Mouse (Mus musculus): ENCODE data around the gene Zbtb25. TPM values are rescaled to one million over a fixed set of nuclear protein-coding genes. Genes with fewer than 3 reads are reported as not detected.

The Zbtb25 gene
- polyA plus RNA-seq, 1 experiment from 2014 or later: 22.4 TPM

- no peak overlapping the region for H3K4me3 ChIP-seq
- peaks cover 28% of the 10 kb centered on the region for H3K36me3 ChIP-seq
- 88% methylated on average over 9 of the region's 9 CpGs for WGBS
- H3K9ac ChIP-seq: no peak overlapping the region
- no peak overlapping the region for H3K27ac ChIP-seq
- peaks cover 15% of the 10 kb centered on the region; the same call in 1 of the 2 replicates for H3K4me1 ChIP-seq
- ATAC-seq (ENCODE audit: insufficient number of reproducible peaks, insufficient read depth, low FRiP score, low TSS enrichment): no peak
- H3K4me2 ChIP-seq (replicated peaks): no peak overlapping the region
- no peaks in the 10 kb centered on the region for H3K9me3 ChIP-seq
- no peaks in the 10 kb centered on the region for H3K27me3 ChIP-seq
These were observed 62.4 kb downstream of the Zbtb25 start for GRCm38 (mm10) chr12:76306852-76307561.

GRCm38 (mm10) chr12:76305107-76305506 lies 64.3 kb downstream of the Zbtb25 start:
- Histone ChIP-seq H3K4me3 (no peak overlapping the region), H3K9ac (no peak overlapping the region), H3K9me3 (no peaks in the 10 kb centered on the region), H3K4me2 (replicated peaks) (no peak overlapping the region), H3K4me1 (peaks cover 15% of the 10 kb centered on the region; the same call in 1 of the 2 replicates), H3K27me3 (no peaks in the 10 kb centered on the region), H3K27ac (no peak overlapping the region), H3K36me3 (peaks cover 15% of the 10 kb centered on the region; the same call in 1 of the 2 replicates)
- WGBS: 88% methylated on average over 8 of the region's 8 CpGs
- ATAC-seq (ENCODE audit: insufficient number of reproducible peaks, insufficient read depth, low FRiP score, low TSS enrichment): no peak

GRCm38 (mm10) chr12:76304199-76304598 lies 65.2 kb downstream of the Zbtb25 start:
- Histone ChIP-seq H3K36me3 (peaks cover 17% of the 10 kb centered on the region; the same call in 1 of the 2 replicates), H3K9ac (no peak overlapping the region), H3K27me3 (no peaks in the 10 kb centered on the region), H3K4me1 (peaks cover 15% of the 10 kb centered on the region; the same call in 1 of the 2 replicates), H3K27ac (no peak overlapping the region), H3K4me3 (no peak overlapping the region), H3K4me2 (replicated peaks) (no peak overlapping the region), H3K9me3 (no peaks in the 10 kb centered on the region)
- WGBS: 73% methylated on average over 4 of the region's 4 CpGs
- no peak for ATAC-seq (ENCODE audit: insufficient number of reproducible peaks, insufficient read depth, low FRiP score, low TSS enrichment)

GRCm38 (mm10) chr12:76303474-76303873 lies 65.9 kb downstream of the Zbtb25 start:
- H3K4me1 ChIP-seq: peaks cover 15% of the 10 kb centered on the region; the same call in 1 of the 2 replicates
- ATAC-seq (ENCODE audit: insufficient number of reproducible peaks, insufficient read depth, low FRiP score, low TSS enrichment): no peak
- peaks cover 25% of the 10 kb centered on the region for H3K36me3 ChIP-seq
- no peaks in the 10 kb centered on the region for H3K9me3 ChIP-seq
- no peaks in the 10 kb centered on the region for H3K27me3 ChIP-seq
- H3K4me2 ChIP-seq (replicated peaks): no peak overlapping the region
- H3K4me3 ChIP-seq: no peak overlapping the region
- 93% methylated on average over 11 of the region's 11 CpGs for WGBS
- H3K9ac ChIP-seq: no peak overlapping the region
- H3K27ac ChIP-seq: no peak overlapping the region

GRCm38 (mm10) chr12:76300367-76300766 lies 69.0 kb downstream of the Zbtb25 start:
- Histone ChIP-seq H3K27ac (no peak overlapping the region), H3K27me3 (no peaks in the 10 kb centered on the region), H3K4me2 (replicated peaks) (no peak overlapping the region), H3K9ac (no peak overlapping the region), H3K36me3 (peaks cover 37% of the 10 kb centered on the region), H3K4me1 (no peaks in the 10 kb centered on the region), H3K4me3 (no peak overlapping the region), H3K9me3 (no peaks in the 10 kb centered on the region)
- ATAC-seq (ENCODE audit: insufficient number of reproducible peaks, insufficient read depth, low FRiP score, low TSS enrichment): no peak
- WGBS: 95% methylated on average over 10 of the region's 10 CpGs

GRCm38 (mm10) chr12:76299361-76299906 lies 70.0 kb downstream of the Zbtb25 start:
- Histone ChIP-seq H3K27ac (no peak overlapping the region), H3K36me3 (peaks cover 41% of the 10 kb centered on the region), H3K9me3 (no peaks in the 10 kb centered on the region), H3K9ac (no peak overlapping the region), H3K27me3 (no peaks in the 10 kb centered on the region), H3K4me2 (replicated peaks) (no peak overlapping the region), H3K4me1 (no peaks in the 10 kb centered on the region), H3K4me3 (no peak overlapping the region)
- ATAC-seq (ENCODE audit: insufficient number of reproducible peaks, insufficient read depth, low FRiP score, low TSS enrichment): no peak
- 94% methylated on average over 9 of the region's 9 CpGs for WGBS

- Histone ChIP-seq H3K36me3 (peaks cover 36% of the 10 kb centered on the region), H3K9ac (no peak overlapping the region), H3K27ac (no peak overlapping the region), H3K9me3 (no peaks in the 10 kb centered on the region), H3K27me3 (no peaks in the 10 kb centered on the region), H3K4me3 (no peak overlapping the region), H3K4me1 (no peaks in the 10 kb centered on the region), H3K4me2 (replicated peaks) (no peak overlapping the region)
- 86% methylated on average over 5 of the region's 5 CpGs for WGBS
- ATAC-seq (ENCODE audit: insufficient number of reproducible peaks, insufficient read depth, low FRiP score, low TSS enrichment): no peak
These were observed 71.6 kb downstream of the Zbtb25 start for GRCm38 (mm10) chr12:76297830-76298229.

Other genes with a start within 250 kb of the Zbtb25 start
- gene Esr2, start 192.3 kb downstream of the Zbtb25 start, polyA plus RNA-seq (2016; fragmentation: Nextera tagmentation; extraction: Ambion mirVana): 0.64 and 0.80 TPM in 2 replicates
- gene Tex21, start 122.9 kb downstream of the Zbtb25 start, polyA plus RNA-seq (2016; fragmentation: Nextera tagmentation; extraction: Ambion mirVana): not detected in 2 replicates
- gene Mthfd1, start 114.3 kb downstream of the Zbtb25 start, polyA plus RNA-seq (2016; fragmentation: Nextera tagmentation; extraction: Ambion mirVana): 76.5 and 76.6 TPM in 2 replicates
- gene Akap5, start 44.7 kb downstream of the Zbtb25 start, polyA plus RNA-seq (2016; fragmentation: Nextera tagmentation; extraction: Ambion mirVana): 1.9 and 2.3 TPM in 2 replicates
- 11.0 and 11.7 TPM in 2 replicates for gene Zbtb1, start 664 bp upstream of the Zbtb25 start, polyA plus RNA-seq (2016; fragmentation: Nextera tagmentation; extraction: Ambion mirVana)
- 4.4 and 5.6 TPM in 2 replicates for gene Hspa2, start 34.6 kb upstream of the Zbtb25 start, polyA plus RNA-seq (2016; fragmentation: Nextera tagmentation; extraction: Ambion mirVana)
- 2.0 and 2.1 TPM in 2 replicates for gene Ppp1r36, start 47.9 kb upstream of the Zbtb25 start, polyA plus RNA-seq (2016; fragmentation: Nextera tagmentation; extraction: Ambion mirVana)
- 4.5 and 5.1 TPM in 2 replicates for gene Plekhg3, start 161.3 kb upstream of the Zbtb25 start, polyA plus RNA-seq (2016; fragmentation: Nextera tagmentation; extraction: Ambion mirVana)

Measured in embryonic facial prominence, embryonic 12.5 days (tissue).